Mouse (Mus musculus) E14TG2a.4 (cell line): Measurements from ENCODE around the gene Ccrl2.

Source experiments
- CTCF ChIP-seq: conservative IDR thresholded peaks from 2 replicates; pipeline ENCODE4 v1.5.1; 2014; ENCODE audit warnings: low read length
- NANOG ChIP-seq: IDR thresholded peaks from 2 replicates; pipeline ENCODE4 v1.6.1; 2014; ENCODE audit warnings: borderline replicate concordance, low read length, mixed read lengths

GRCm38 (mm10) chr9:111048452-111048851, 8.9 kb downstream of the Ccrl2 start:
- no peak for TF ChIP-seq CTCF
- TF ChIP-seq NANOG: no peak
